Mouse (Mus musculus) spleen, postnatal 4 days (tissue): ENCODE measurements around the gene Vwf.

Source experiments
- DNase-seq, 2 experiments: peaks; one replicate each; pipeline ENCODE4 v3.0.0; 2022; ENCODE audit warnings: low spot score in 2 of 2

Vwf gene

GRCm38 (mm10) chr6:125586042-125586566 is 39.5 kb downstream of the Vwf start:
- no peak for DNase-seq

- DNase-seq, result no peak
Measured at GRCm38 (mm10) chr6:125588241-125588640, 41.7 kb downstream of the Vwf start.

GRCm38 (mm10) chr6:125589075-125589474 is 42.5 kb downstream of the Vwf start:
- no peak for DNase-seq

GRCm38 (mm10) chr6:125590056-125590455 is 43.5 kb downstream of the Vwf start:
- DNase-seq, result no peak

- no peak for DNase-seq
Measured at GRCm38 (mm10) chr6:125590471-125590870, 43.9 kb downstream of the Vwf start.

GRCm38 (mm10) chr6:125591652-125592385 is 45.2 kb downstream of the Vwf start:
- DNase-seq, result no peak

GRCm38 (mm10) chr6:125592536-125592935 is 46.0 kb downstream of the Vwf start:
- DNase-seq, result no peak

- DNase-seq, result no peak
Measured at GRCm38 (mm10) chr6:125594311-125594710, 47.7 kb downstream of the Vwf start.

- DNase-seq, result no peak
Measured at GRCm38 (mm10) chr6:125594825-125595224, 48.3 kb downstream of the Vwf start.

- no peak for DNase-seq
Measured at GRCm38 (mm10) chr6:125596701-125597318, 50.2 kb downstream of the Vwf start.

- DNase-seq, result peak in 1 of 2 experiments; percentile 60
Measured at GRCm38 (mm10) chr6:125597716-125598115, 51.1 kb downstream of the Vwf start.

- DNase-seq, result peak; percentile 67 to 86
Measured at GRCm38 (mm10) chr6:125600036-125600558, 53.5 kb downstream of the Vwf start.

- DNase-seq, result peak in 1 of 2 experiments; percentile 62
Measured at GRCm38 (mm10) chr6:125600669-125601068, 54.1 kb downstream of the Vwf start.

- DNase-seq, result peak in 1 of 2 experiments; percentile 57
Measured at GRCm38 (mm10) chr6:125601190-125601589, 54.6 kb downstream of the Vwf start.

- DNase-seq, result no peak
Measured at GRCm38 (mm10) chr6:125601748-125602147, 55.2 kb downstream of the Vwf start.

GRCm38 (mm10) chr6:125602354-125602753 is 55.8 kb downstream of the Vwf start:
- DNase-seq, result peak in 1 of 2 experiments; percentile 55

GRCm38 (mm10) chr6:125603234-125603633 is 56.7 kb downstream of the Vwf start:
- DNase-seq, result peak; percentile 79 to 92

GRCm38 (mm10) chr6:125603678-125604462 is 57.3 kb downstream of the Vwf start:
- peak in 1 of 2 experiments; percentile 62 for DNase-seq

GRCm38 (mm10) chr6:125604463-125605191 is 58.1 kb downstream of the Vwf start:
- peak; percentile 49 to 72 for DNase-seq

GRCm38 (mm10) chr6:125609025-125609424 is 62.5 kb downstream of the Vwf start:
- DNase-seq, result no peak

- no peak for DNase-seq
Measured at GRCm38 (mm10) chr6:125617855-125618254, 71.3 kb downstream of the Vwf start.
